Mouse (Mus musculus): ENCODE results near the gene Gnl2. TPM values are rescaled to one million over a fixed set of nuclear protein-coding genes. Genes with fewer than 3 reads are reported as not detected.
A peak's percentile ranks its signal among the peaks of the same experiment; 100 is the strongest.

Gene Gnl2
- polyA plus RNA-seq, 2 experiments: 26.7 to 35.9 TPM

DNA sequence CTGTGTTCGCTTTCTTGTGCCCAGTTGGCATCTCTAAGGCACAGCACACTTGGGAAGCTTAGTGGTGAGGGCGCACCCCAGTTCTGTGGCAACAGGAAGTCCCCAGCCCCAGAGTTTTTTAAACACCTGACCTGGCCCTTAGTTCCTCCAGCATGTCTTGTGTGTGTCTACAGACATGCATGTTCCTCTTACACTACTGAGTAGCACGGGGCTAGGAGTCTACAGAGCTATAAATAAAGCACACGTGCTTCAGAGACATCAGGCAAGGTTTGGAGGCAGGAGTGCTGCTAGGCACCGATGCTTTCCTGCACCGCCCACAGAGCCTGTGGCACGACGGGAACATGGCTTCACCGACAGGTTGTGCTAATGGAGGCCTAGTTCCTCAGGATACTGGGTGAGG, 39.0 kb downstream of the Gnl2 start:
- DNase-seq (ENCODE audit: low read depth in 3 of 3, low spot score in 3 of 3): no peak
- no peak for ATAC-seq (ENCODE audit: insufficient read depth)
- TF ChIP-seq CTCF (IDR thresholded peaks at IDR 0.05; ENCODE audit: low read depth) (no peak), EP300 (IDR thresholded peaks at IDR 0.05; ENCODE audit: low read depth) (no peak)
- no peak overlapping the region for H3K27ac ChIP-seq
- H3K4me2 ChIP-seq (ENCODE audit: low read depth): no peak overlapping the region
- H3K4me3 ChIP-seq (ENCODE audit: insufficient read depth in 1 of 2, low read depth in 2 of 2, low read length in 2 of 2): no peak overlapping the region
- no peaks in the 10 kb centered on the region for H3K9me3 ChIP-seq (ENCODE audit: control insufficient read depth, low read length)
- no peaks in the 10 kb centered on the region for H3K27me3 ChIP-seq (ENCODE audit: control insufficient read depth, insufficient read depth, low read length)
- peaks cover 37% of the 10 kb centered on the region for H3K36me3 ChIP-seq (replicated peaks; ENCODE audit: control insufficient read depth, insufficient read depth, low read depth)
- H3K9ac ChIP-seq (replicated peaks): no peak overlapping the region
- WGBS (ENCODE audit: insufficient replicate concordance): 76% methylated on average over 9 of the region's 9 CpGs
- peaks cover 0 to 2% of the 10 kb centered on the region in 2 experiments; a peak in 1 of 4 replicates for H3K4me1 ChIP-seq (replicated peaks; ENCODE audit: control insufficient read depth in 2 of 2, insufficient read depth in 2 of 2, low read length in 1 of 2)

DNA sequence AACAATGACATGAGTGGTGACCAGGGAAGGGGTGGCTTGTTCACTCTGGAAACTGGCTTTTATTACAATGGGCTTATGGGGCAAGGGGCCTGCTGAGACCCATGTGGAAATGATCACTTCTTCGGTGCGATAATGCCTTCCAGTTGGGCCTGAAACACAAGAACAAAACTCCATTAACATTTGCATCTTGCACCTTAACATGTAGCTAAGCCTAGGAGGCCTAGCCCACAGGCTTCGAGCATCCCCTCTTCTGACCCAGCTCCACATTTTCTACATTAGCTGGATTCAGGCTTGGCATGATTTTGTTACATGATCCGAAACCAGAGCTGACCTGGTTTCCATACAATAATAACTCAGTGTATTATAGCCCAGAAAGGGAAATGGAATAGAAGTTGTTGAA, 40.1 kb downstream of the Gnl2 start:
- Histone ChIP-seq H3K4me3 (ENCODE audit: insufficient read depth in 1 of 2, low read depth in 2 of 2, low read length in 2 of 2) (no peak overlapping the region), H3K4me1 (replicated peaks; ENCODE audit: control insufficient read depth in 2 of 2, insufficient read depth in 2 of 2, low read length in 1 of 2) (peaks cover 0 to 2% of the 10 kb centered on the region in 2 experiments; a peak in 1 of 4 replicates), H3K9me3 (ENCODE audit: control insufficient read depth, low read length) (no peaks in the 10 kb centered on the region), H3K4me2 (ENCODE audit: low read depth) (no peak overlapping the region), H3K9ac (replicated peaks) (no peak overlapping the region), H3K36me3 (replicated peaks; ENCODE audit: control insufficient read depth, insufficient read depth, low read depth) (peaks cover 29% of the 10 kb centered on the region), H3K27me3 (ENCODE audit: control insufficient read depth, insufficient read depth, low read length) (no peaks in the 10 kb centered on the region), H3K27ac (no peak overlapping the region)
- 74% methylated on average over 4 of the region's 4 CpGs for WGBS (ENCODE audit: insufficient replicate concordance)
- ATAC-seq (ENCODE audit: insufficient read depth) (no peak), DNase-seq (ENCODE audit: low read depth in 3 of 3, low spot score in 3 of 3) (no peak)
- TF ChIP-seq EP300 (IDR thresholded peaks at IDR 0.05; ENCODE audit: low read depth) (no peak), CTCF (IDR thresholded peaks at IDR 0.05; ENCODE audit: low read depth) (no peak)

DNA sequence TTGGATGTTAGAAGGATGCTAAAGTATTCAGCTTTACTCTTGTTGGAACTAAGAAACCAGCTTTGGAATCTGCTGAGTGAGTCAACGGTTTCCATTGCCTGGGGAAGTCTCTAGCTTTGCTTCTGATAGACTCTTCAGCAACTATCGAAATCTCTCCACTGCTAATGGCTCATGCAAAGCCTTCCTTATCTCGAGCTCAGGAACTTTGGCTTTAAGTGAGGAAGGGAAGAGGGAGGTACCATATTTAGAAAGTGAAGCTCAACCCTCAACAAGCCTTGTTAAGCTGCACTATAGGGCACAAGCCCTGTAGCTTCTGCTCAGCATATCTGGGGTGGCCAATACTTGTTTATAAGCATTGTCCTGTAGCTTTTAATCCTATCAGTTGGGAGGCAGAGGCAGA, 40.9 kb downstream of the Gnl2 start:
- Histone ChIP-seq H3K9ac (replicated peaks) (no peak overlapping the region), H3K4me2 (ENCODE audit: low read depth) (no peak overlapping the region), H3K36me3 (replicated peaks; ENCODE audit: control insufficient read depth, insufficient read depth, low read depth) (peaks cover 24% of the 10 kb centered on the region), H3K4me3 (ENCODE audit: insufficient read depth in 1 of 2, low read depth in 2 of 2, low read length in 2 of 2) (no peak overlapping the region), H3K9me3 (ENCODE audit: control insufficient read depth, low read length) (no peaks in the 10 kb centered on the region), H3K4me1 (replicated peaks; ENCODE audit: control insufficient read depth in 2 of 2, insufficient read depth in 2 of 2, low read length in 1 of 2) (peaks cover 0 to 2% of the 10 kb centered on the region in 2 experiments; a peak in 1 of 4 replicates), H3K27ac (no peak overlapping the region), H3K27me3 (ENCODE audit: control insufficient read depth, insufficient read depth, low read length) (no peaks in the 10 kb centered on the region)
- 23% methylated on average over 3 of the region's 3 CpGs for WGBS (ENCODE audit: insufficient replicate concordance)
- TF ChIP-seq CTCF (IDR thresholded peaks at IDR 0.05; ENCODE audit: low read depth): no peak
- TF ChIP-seq EP300 (IDR thresholded peaks at IDR 0.05; ENCODE audit: low read depth): no peak
- DNase-seq (ENCODE audit: low read depth in 3 of 3, low spot score in 3 of 3) (no peak), ATAC-seq (ENCODE audit: insufficient read depth) (no peak)

DNA sequence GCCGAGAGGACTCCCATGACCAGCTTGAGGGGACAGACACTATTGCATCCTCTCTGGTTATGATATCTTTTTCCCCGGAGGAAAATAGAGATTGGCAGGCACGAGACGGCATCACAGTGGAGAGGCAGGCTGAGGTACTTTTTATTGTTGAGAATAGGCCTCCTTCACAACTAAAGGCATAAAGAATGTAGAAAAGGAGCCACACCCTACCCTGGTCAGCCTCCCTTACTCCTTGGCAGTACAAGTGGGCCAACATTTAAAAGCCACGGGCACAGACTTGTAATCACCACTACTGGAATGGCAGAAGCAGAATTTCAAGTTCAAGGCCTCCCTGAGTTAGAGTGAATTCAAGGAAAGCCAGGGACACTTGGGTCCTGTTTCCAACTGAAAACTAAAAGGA, 41.6 kb downstream of the Gnl2 start:
- no peak overlapping the region for H3K4me3 ChIP-seq (ENCODE audit: insufficient read depth in 1 of 2, low read depth in 2 of 2, low read length in 2 of 2)
- no peaks in the 10 kb centered on the region for H3K9me3 ChIP-seq (ENCODE audit: control insufficient read depth, low read length)
- no peaks in the 10 kb centered on the region for H3K27me3 ChIP-seq (ENCODE audit: control insufficient read depth, insufficient read depth, low read length)
- H3K4me2 ChIP-seq (ENCODE audit: low read depth): no peak overlapping the region
- TF ChIP-seq CTCF (IDR thresholded peaks at IDR 0.05; ENCODE audit: low read depth): no peak
- no peak for TF ChIP-seq EP300 (IDR thresholded peaks at IDR 0.05; ENCODE audit: low read depth)
- DNase-seq (ENCODE audit: low read depth in 3 of 3, low spot score in 3 of 3): no peak
- WGBS (ENCODE audit: insufficient replicate concordance): 54% methylated on average over 5 of the region's 5 CpGs
- H3K4me1 ChIP-seq (replicated peaks; ENCODE audit: control insufficient read depth in 2 of 2, insufficient read depth in 2 of 2, low read length in 1 of 2): peaks cover 0 to 2% of the 10 kb centered on the region in 2 experiments; a peak in 1 of 4 replicates
- H3K27ac ChIP-seq: no peak overlapping the region
- H3K36me3 ChIP-seq (replicated peaks; ENCODE audit: control insufficient read depth, insufficient read depth, low read depth): peaks cover 19% of the 10 kb centered on the region
- H3K9ac ChIP-seq (replicated peaks): no peak overlapping the region
- no peak for ATAC-seq (ENCODE audit: insufficient read depth)

DNA sequence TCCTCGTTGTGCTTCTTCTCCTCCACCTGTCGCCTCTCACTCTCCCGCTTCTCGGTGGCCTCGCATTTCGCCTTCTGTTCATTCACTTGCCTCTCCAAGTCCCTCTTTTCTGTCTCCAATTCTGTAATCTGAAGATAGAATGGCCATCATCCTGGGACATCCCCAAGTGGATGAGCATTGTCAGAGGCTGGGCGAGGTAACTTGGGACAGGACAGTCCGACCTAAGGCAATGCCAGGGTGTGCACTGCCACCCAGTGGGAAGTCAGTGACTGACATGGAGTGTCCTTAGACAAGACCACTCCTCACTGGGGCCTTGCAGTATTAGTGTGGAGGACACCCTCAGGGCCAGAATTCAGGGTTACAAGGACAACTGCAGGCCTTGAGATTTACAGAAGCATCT, 42.6 kb downstream of the Gnl2 start:
- Histone ChIP-seq H3K4me1 (replicated peaks; ENCODE audit: control insufficient read depth in 2 of 2, insufficient read depth in 2 of 2, low read length in 1 of 2) (peaks cover 0 to 2% of the 10 kb centered on the region in 2 experiments; a peak in 1 of 4 replicates), H3K4me2 (ENCODE audit: low read depth) (no peak overlapping the region; the same call in 1 of the 2 replicates), H3K27me3 (ENCODE audit: control insufficient read depth, insufficient read depth, low read length) (no peaks in the 10 kb centered on the region), H3K4me3 (ENCODE audit: insufficient read depth in 1 of 2, low read depth in 2 of 2, low read length in 2 of 2) (no peak overlapping the region), H3K27ac (no peak overlapping the region), H3K9ac (replicated peaks) (no peak overlapping the region), H3K36me3 (replicated peaks; ENCODE audit: control insufficient read depth, insufficient read depth, low read depth) (peaks cover 9% of the 10 kb centered on the region), H3K9me3 (ENCODE audit: control insufficient read depth, low read length) (no peaks in the 10 kb centered on the region)
- DNase-seq (ENCODE audit: low read depth in 3 of 3, low spot score in 3 of 3) (no peak), ATAC-seq (ENCODE audit: insufficient read depth) (no peak)
- TF ChIP-seq EP300 (IDR thresholded peaks at IDR 0.05; ENCODE audit: low read depth) (no peak), CTCF (IDR thresholded peaks at IDR 0.05; ENCODE audit: low read depth) (peak; percentile 84)
- WGBS (ENCODE audit: insufficient replicate concordance): 8% methylated on average over 8 of the region's 8 CpGs

Measured in liver, embryonic 14.5 days (tissue).